Mouse (Mus musculus): ENCODE results near the gene Tjp1. TPM values are rescaled to one million over a fixed set of nuclear protein-coding genes. Genes with fewer than 3 reads are reported as not detected.

The Tjp1 gene
- polyA plus RNA-seq, 1 experiment from 2014 or later = 24.2 TPM

GRCm38 (mm10) chr7:65280944-65281912 lies 246.4 kb downstream of the Tjp1 start:
- peak; percentile 39 for ATAC-seq
- no peaks in the 10 kb centered on the region for H3K27me3 ChIP-seq (replicated peaks; ENCODE audit: control insufficient read depth, insufficient read depth, low read length)
- H3K36me3 ChIP-seq (ENCODE audit: control insufficient read depth, insufficient read depth) = no peaks in the 10 kb centered on the region
- H3K4me3 ChIP-seq (replicated peaks; ENCODE audit: low read length) = no peak overlapping the region
- H3K9ac ChIP-seq (replicated peaks; ENCODE audit: low read depth, low read length) = no peak overlapping the region
- WGBS = 47% methylated on average over 10 of the region's 10 CpGs
- H3K27ac ChIP-seq (ENCODE audit: low read length) = no peak overlapping the region
- H3K4me2 ChIP-seq (ENCODE audit: low read length) = no peak overlapping the region
- H3K4me1 ChIP-seq (replicated peaks; ENCODE audit: control insufficient read depth, insufficient read depth, low read length) = no peaks in the 10 kb centered on the region; the same call in 1 of the 2 replicates
- H3K9me3 ChIP-seq (ENCODE audit: control insufficient read depth, low read length) = no peaks in the 10 kb centered on the region

GRCm38 (mm10) chr7:65279277-65279676 lies 248.3 kb downstream of the Tjp1 start:
- no peaks in the 10 kb centered on the region for H3K27me3 ChIP-seq (replicated peaks; ENCODE audit: control insufficient read depth, insufficient read depth, low read length)
- H3K4me2 ChIP-seq (ENCODE audit: low read length) = no peak overlapping the region
- no peak for ATAC-seq
- H3K9me3 ChIP-seq (ENCODE audit: control insufficient read depth, low read length) = no peaks in the 10 kb centered on the region
- no peak overlapping the region for H3K4me3 ChIP-seq (replicated peaks; ENCODE audit: low read length)
- H3K36me3 ChIP-seq (ENCODE audit: control insufficient read depth, insufficient read depth) = no peaks in the 10 kb centered on the region
- no peak overlapping the region for H3K27ac ChIP-seq (ENCODE audit: low read length)
- no peaks in the 10 kb centered on the region; the same call in 1 of the 2 replicates for H3K4me1 ChIP-seq (replicated peaks; ENCODE audit: control insufficient read depth, insufficient read depth, low read length)
- H3K9ac ChIP-seq (replicated peaks; ENCODE audit: low read depth, low read length) = no peak overlapping the region
- 82% methylated on average over 13 of the region's 13 CpGs for WGBS

GRCm38 (mm10) chr7:65275761-65276160 lies 251.8 kb downstream of the Tjp1 start:
- Histone ChIP-seq H3K27me3 (replicated peaks; ENCODE audit: control insufficient read depth, insufficient read depth, low read length) (no peaks in the 10 kb centered on the region), H3K4me2 (ENCODE audit: low read length) (no peak overlapping the region), H3K27ac (ENCODE audit: low read length) (no peak overlapping the region), H3K9ac (replicated peaks; ENCODE audit: low read depth, low read length) (no peak overlapping the region), H3K4me1 (replicated peaks; ENCODE audit: control insufficient read depth, insufficient read depth, low read length) (no peaks in the 10 kb centered on the region; the same call in 1 of the 2 replicates), H3K9me3 (ENCODE audit: control insufficient read depth, low read length) (no peaks in the 10 kb centered on the region), H3K4me3 (replicated peaks; ENCODE audit: low read length) (no peak overlapping the region), H3K36me3 (ENCODE audit: control insufficient read depth, insufficient read depth) (no peaks in the 10 kb centered on the region)
- 82% methylated on average over 4 of the region's 4 CpGs for WGBS
- ATAC-seq = no peak

- Histone ChIP-seq H3K4me3 (replicated peaks; ENCODE audit: low read length) (no peak overlapping the region), H3K27ac (ENCODE audit: low read length) (no peak overlapping the region), H3K9ac (replicated peaks; ENCODE audit: low read depth, low read length) (no peak overlapping the region), H3K36me3 (ENCODE audit: control insufficient read depth, insufficient read depth) (no peaks in the 10 kb centered on the region), H3K4me1 (replicated peaks; ENCODE audit: control insufficient read depth, insufficient read depth, low read length) (no peaks in the 10 kb centered on the region), H3K9me3 (ENCODE audit: control insufficient read depth, low read length) (no peaks in the 10 kb centered on the region), H3K27me3 (replicated peaks; ENCODE audit: control insufficient read depth, insufficient read depth, low read length) (no peaks in the 10 kb centered on the region), H3K4me2 (ENCODE audit: low read length) (no peak overlapping the region)
- no peak for ATAC-seq
- 77% methylated on average over 5 of the region's 5 CpGs for WGBS
Measured at GRCm38 (mm10) chr7:65274216-65274615, 253.4 kb downstream of the Tjp1 start.

- WGBS = 89% methylated on average over 8 of the region's 8 CpGs
- ATAC-seq = no peak
- no peak overlapping the region for H3K4me3 ChIP-seq (replicated peaks; ENCODE audit: low read length)
Measured at GRCm38 (mm10) chr7:65249656-65250055, 277.9 kb downstream of the Tjp1 start.

More at GRCm38 (mm10) chr7:65249656-65250055, 277.9 kb downstream of the Tjp1 start:
- Histone ChIP-seq H3K9ac (replicated peaks; ENCODE audit: low read depth, low read length) (no peak overlapping the region), H3K27me3 (replicated peaks; ENCODE audit: control insufficient read depth, insufficient read depth, low read length) (no peaks in the 10 kb centered on the region), H3K4me2 (ENCODE audit: low read length) (no peak overlapping the region), H3K9me3 (ENCODE audit: control insufficient read depth, low read length) (peaks cover 1% of the 10 kb centered on the region; the same call in 1 of the 2 replicates), H3K27ac (ENCODE audit: low read length) (no peak overlapping the region), H3K4me1 (replicated peaks; ENCODE audit: control insufficient read depth, insufficient read depth, low read length) (no peaks in the 10 kb centered on the region), H3K36me3 (ENCODE audit: control insufficient read depth, insufficient read depth) (no peaks in the 10 kb centered on the region)

Other genes starting within 250 kb of the Tjp1 start
- 14.6 and 16.6 TPM in 2 replicates for gene Tarsl2, start 117.1 kb upstream of the Tjp1 start, polyA plus RNA-seq (2015; fragmentation: Nextera tagmentation; extraction: Ambion mirVana)
- gene Tm2d3, start 163.4 kb upstream of the Tjp1 start, polyA plus RNA-seq (2015; fragmentation: Nextera tagmentation; extraction: Ambion mirVana) = 80.9 and 86.9 TPM in 2 replicates